Mouse (Mus musculus): Measurements from ENCODE around the gene Dtx2.
"Not testable (repeated sequence)": the region's sequence is repeated elsewhere in the genome, so short reads cannot be mapped to it uniquely, and the experiment has no call there.

The Dtx2 gene

DNA sequence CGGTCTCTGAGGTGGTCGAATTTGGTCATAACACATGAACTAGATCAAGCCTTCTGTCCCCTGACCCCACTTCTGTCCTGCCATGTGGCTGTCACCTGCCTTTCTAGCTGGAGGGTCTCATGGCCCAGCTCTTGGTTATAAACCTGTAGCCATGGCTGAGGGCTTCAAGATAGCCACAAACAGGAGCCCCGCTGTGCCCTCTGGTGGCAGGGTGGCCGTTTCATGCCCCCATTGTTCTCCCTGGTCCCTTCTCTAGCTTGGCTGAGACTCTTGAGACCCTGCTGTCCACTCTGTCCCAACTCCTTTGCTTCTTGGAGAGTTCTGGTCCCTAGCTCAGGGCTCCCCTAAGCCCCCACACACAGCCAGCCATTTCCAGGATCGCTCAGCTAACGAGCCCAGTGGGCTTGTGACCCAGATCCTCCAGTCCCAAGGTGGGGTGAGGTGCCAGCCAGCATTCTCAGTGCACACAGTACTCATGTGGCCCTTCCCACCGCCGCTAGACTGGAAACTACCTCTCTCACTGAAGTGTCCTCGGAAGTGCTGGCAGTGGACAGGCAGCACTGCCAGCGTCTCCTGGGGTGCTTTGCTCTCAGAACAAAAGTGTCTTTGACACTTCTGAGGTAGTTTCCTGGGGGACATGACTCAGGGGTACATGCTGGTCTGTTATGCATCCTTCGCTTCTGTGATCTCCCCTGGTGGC, 33.2 kb downstream of the Dtx2 start:
- in situ Hi-C loops (cut with MboI): no loop called here

GRCm38 (mm10) chr5:136034868-136035267, 40.3 kb downstream of the Dtx2 start:
- in situ Hi-C loops (cut with MboI): no loop called here

DNA sequence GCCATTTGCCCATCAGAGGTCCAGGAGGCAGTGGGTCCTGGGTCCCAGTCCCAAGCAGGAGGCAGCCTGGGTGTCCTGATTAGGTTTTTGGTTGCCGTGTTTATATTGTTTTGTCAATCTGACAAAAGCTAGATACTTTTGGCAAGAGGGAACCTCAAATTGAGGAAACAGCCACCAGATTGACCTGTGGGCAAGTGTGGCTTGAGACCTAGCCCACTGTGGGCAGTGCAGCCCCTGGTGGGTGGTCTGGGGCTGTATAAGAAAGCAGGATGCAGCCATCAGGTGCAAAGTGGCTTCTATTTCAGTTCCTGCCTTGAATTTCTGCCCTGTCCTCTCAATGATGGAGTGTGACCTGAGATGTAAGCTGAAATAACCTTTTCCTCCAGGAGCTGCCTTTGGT, 40.7 kb downstream of the Dtx2 start:
- in situ Hi-C loops (cut with MboI): no loop called here

DNA sequence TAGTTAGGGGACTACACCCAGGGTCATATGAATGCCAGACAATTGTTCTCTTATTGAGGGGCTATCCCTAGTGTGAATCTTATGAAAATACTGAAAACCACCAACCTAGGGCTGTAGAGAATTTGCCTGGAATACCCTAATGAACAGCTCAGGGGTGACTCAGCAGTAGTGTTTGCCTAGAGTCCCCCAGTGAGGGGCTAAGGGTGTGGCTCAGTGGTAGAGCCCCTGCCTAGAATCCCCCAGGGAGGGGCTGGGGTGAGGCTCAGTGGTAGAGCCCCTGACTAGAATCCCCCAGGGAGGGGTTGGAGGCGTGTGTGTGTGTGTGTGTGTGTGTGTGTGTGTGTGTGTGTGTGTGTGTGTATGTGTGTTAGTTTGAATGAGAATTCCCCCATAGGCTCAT, 42.1 kb downstream of the Dtx2 start:
- in situ Hi-C loops (cut with MboI): no loop called here

DNA sequence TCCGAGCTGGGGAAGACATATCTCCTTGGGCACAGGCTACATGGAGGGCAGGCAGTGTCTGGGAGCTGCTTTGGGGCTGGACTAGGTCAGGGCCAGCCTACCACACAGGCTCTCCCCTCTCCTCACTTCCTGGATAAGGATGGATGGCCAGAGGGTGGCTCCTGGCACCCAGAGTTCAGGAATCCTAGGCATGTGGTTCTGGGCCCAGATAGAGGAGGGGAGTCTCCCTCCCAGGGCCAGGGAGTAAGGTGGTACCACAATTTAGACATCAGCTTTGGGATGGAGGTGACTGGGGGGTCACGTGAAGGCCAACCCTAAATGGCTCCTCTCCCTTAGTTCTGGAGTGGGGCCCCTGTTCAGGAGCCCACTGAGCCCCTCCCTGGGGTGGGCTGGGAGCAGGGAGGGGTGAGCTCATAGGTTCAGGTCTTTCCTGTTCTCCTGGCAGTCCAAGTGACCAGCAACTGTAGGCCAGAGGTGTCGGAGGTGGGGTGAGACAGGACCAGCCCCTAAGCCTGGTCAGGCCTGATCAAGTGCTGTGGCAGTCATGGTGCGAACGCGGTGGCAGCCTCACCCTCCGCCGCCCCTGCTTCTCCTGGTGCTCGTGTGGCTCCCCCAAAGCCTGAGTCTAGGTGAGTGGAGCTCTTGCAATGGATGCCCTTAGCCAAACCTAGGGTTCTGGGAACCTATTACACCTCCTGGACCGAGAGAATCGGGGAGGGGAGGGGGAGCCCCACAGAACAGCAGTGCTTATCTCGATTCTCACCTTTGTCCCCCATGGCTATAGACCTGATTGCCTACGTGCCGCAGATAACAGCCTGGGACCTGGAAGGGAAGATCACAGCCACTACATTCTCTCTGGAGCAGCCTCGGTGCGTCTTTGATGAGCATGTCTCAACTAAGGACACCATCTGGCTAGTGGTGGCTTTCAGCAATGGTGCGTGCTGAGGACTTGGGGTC, 43.9 kb downstream of the Dtx2 start, which contains the start of gene Upk3b:
Upk3b (plus strand) TSS at position 239 of the 957 bp plus-strand sequence.
- in situ Hi-C loops (cut with MboI): no loop called here

DNA sequence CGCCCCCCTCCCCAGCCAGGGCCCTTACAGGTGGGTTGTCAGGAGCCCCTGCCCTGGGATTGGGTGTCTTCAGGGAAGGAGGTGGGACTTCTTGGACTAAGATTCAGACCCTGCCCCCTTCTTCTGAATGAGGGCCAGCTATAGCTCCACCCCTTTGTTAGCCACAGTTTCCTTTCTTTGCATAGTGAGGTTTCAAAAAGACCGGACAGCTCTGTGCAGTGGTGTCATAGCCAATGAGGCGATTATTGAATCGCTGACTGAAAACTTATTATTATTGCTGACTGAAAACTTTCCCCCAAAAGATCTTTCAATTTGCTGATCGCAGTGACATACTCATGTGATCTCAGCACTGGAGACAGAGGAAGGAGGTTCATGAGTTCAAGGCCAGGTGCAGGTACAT, 45.6 kb downstream of the Dtx2 start:
- in situ Hi-C loops (cut with MboI): no loop called here

- in situ Hi-C loops (cut with MboI): no loop called here
Observed at GRCm38 (mm10) chr5:136041260-136041659, 46.7 kb downstream of the Dtx2 start.

GRCm38 (mm10) chr5:136041666-136042065, 47.1 kb downstream of the Dtx2 start:
- in situ Hi-C loops (cut with MboI): no loop called here

- in situ Hi-C loops (cut with MboI): no loop called here
Observed at GRCm38 (mm10) chr5:136044865-136045264, 50.3 kb downstream of the Dtx2 start.

GRCm38 (mm10) chr5:136045408-136045807, 50.8 kb downstream of the Dtx2 start:
- in situ Hi-C loops (cut with MboI): no loop called here

GRCm38 (mm10) chr5:136045987-136046386, 51.4 kb downstream of the Dtx2 start:
- in situ Hi-C loops (cut with MboI): no loop called here

GRCm38 (mm10) chr5:136048541-136048940, 53.9 kb downstream of the Dtx2 start:
- in situ Hi-C loops (cut with MboI): not testable (repeated sequence)

DNA sequence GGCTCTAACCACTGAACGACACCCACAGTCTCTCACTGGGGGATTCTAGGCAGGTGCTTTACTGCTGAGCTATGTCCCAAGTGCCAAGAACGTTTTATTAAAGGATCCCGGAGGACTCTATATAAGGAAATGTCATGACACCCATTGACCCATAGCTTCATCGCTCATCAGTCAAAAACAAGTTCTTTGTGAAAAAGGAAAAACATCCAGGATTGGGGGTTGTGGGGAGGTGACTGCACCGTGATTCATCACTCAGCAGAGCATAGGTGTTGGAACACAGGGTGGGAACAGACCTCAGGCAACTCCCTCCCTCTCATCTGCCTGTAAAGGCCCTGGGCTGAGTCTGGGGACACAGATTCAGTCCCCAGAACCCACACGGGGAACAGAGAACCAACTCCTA, 55.3 kb downstream of the Dtx2 start:
- in situ Hi-C loops (cut with MboI): no loop called here

DNA sequence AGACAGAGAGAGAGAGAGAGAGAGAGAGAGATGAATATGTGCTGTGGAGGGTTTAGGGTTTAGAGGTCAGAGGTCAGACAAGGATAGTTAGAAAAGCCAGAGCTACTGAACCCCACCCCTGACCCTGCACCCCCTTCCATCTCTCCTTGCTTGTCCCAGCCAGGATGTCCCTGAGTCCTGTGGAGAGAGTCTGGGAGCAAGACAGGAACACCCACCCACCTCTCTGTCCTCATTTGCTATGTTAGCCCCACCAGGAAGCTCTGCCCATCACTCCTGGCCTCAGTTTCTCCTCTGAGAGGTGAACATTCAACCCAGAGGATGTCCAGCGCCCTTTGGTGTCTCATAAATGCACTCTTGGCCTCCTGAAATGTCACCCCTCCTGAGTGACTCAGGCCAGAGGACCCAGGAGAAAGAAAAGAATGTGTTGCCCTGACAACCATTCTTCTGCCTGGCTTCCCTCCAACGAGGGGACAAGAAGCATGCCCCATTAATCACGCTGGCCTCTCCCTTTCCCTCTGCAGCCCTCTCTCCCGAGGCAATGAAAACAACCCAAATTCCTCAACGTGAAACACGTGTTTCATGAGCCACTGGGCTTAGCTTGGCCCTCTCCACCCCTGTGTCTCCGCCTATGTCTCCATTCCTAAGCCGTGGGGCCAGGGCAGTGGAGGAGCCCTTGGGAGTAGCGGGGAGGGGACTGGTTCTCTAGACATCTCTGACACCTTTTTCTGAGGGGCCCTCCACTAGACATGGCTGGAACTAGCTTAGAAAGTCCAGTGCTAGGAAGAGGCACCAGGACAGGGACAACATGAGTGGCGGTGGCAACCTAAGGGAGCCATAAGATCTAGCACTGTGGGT, 56.9 kb downstream of the Dtx2 start:
- in situ Hi-C loops (cut with MboI): no loop called here

GRCm38 (mm10) chr5:136052861-136053655, 58.5 kb downstream of the Dtx2 start:
- in situ Hi-C loops (cut with MboI): no loop called here

- in situ Hi-C loops (cut with MboI): loop anchor here (5.0 kb wide), 1 partner anchor 72 kb away; the partner anchor contains the start of gene Zp3
Observed at GRCm38 (mm10) chr5:136054301-136055077, 59.9 kb downstream of the Dtx2 start, which contains the start of gene Upk3bl. Gene Upk3bl, plus strand, starts transcription at chr5:136054492.

- in situ Hi-C loops (cut with MboI): loop anchor here (5.0 kb wide), 1 partner anchor 74 kb away; the partner anchor contains the start of gene Zp3
Observed at GRCm38 (mm10) chr5:136056062-136056461, 61.5 kb downstream of the Dtx2 start.

- in situ Hi-C loops (cut with MboI): loop anchor here (5.0 kb wide), 1 partner anchor 75 kb away; the partner anchor contains the start of gene Zp3
Observed at GRCm38 (mm10) chr5:136057085-136057484, 62.5 kb downstream of the Dtx2 start.

DNA sequence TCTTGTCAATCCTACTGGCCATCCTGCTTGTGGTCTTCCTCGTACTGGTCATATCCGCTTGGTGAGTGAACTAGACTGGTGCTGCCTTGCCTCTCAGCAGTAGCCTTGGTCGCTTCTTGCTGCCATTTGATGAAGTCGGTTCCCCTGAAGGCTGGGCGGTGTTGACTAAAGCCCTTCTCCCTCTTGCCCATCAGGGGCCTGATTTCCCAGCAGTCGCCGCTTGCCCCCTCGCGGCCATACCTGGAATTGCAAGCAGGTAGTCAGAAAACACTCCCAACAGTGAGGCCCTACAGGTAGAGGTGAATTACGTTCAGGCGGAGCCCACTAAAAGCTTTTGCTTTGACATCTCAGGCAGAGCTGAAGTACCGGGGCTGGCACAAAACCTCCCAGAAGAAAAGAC, 67.0 kb downstream of the Dtx2 start:
- in situ Hi-C loops (cut with MboI): no loop called here

DNA sequence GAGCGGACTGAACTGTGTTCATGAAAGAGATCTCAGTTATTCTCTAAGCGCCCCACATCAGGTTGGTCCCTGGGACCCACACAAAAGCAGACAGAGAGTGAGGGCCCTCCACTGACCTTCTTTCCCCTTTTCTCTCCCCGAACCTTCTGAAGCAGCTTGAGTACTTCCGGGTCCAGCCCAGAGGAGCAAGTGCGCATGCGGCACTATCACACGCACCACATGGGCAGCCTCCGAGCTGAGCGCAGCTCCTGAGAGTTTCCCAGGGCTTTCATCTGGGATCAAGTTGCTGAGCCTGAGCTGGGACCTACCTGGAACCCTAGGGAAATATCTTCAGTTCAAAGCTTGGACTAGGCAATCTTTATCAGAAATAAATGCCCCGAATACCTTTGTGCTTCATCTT, 69.3 kb downstream of the Dtx2 start:
- in situ Hi-C loops (cut with MboI): no loop called here
